ENCODE assay signal across 1 mouse cellular context in the genomic region with DNA sequence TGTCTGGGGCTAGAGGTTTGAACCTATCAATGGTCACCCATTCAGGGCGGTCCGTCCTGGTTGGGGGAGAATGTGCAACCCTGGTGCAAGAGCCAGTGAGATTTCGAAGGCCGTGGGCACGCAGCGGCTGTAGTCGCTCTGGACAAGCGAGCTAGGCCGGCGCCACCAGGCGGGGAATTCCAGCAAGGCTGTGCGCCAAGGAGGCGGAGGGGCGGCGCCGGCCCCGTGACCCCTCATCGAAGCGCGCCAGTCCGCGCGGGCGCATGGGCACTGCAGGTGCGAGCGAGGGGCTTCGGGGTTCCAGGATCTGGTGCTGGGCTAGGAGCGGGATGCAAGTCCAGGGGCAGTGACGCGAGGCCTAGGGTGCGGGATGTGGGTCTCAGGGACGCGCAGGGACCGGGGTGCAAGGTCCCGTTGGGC.
TF ChIP-seq lines count a peak whose summit lies in the region.

No protein-coding gene starts in this region.

TF ChIP-seq in CH12.LX, 34 proteins besides CTCF, POLR2A, EP300 and RAD21 (continued from another document):
- peak; percentile 79 for TF ChIP-seq NRF1 (IDR thresholded peaks at IDR 0.05; ENCODE audit: low read depth, low read length)
- TF ChIP-seq USF1 (IDR thresholded peaks at IDR 0.05; ENCODE audit: low read depth, low read length), result peak; percentile 63
- peak; percentile 15; the same call in 1 of the 2 replicates for TF ChIP-seq HCFC1 (IDR thresholded peaks at IDR 0.05; ENCODE audit: low read depth, low read length)
- TF ChIP-seq JUND (conservative IDR thresholded peaks at IDR 0.05; ENCODE audit: low read depth, low read length), result no peak
- TF ChIP-seq CHD1 (IDR thresholded peaks at IDR 0.05; ENCODE audit: low read depth, low read length), result no peak; the same call in 1 of the 2 replicates
- no peak for TF ChIP-seq ZC3H11A (IDR thresholded peaks at IDR 0.05; ENCODE audit: low read depth, low read length)
- peak; percentile 4; the same call in 1 of the 2 replicates for TF ChIP-seq IRF4 (IDR thresholded peaks at IDR 0.05; ENCODE audit: low read depth, low read length)
- TF ChIP-seq UBTF (IDR thresholded peaks at IDR 0.05; ENCODE audit: low read depth, low read length), result no peak
- peak; percentile 24; the same call in 1 of the 2 replicates for TF ChIP-seq BHLHE40 (IDR thresholded peaks at IDR 0.05; ENCODE audit: low read depth, low read length)
- TF ChIP-seq TCF12 (IDR thresholded peaks at IDR 0.05; ENCODE audit: low read depth, low read length), result peak; percentile 22; the same call in 1 of the 2 replicates
- peak; percentile 67; the same call in 1 of the 2 replicates for TF ChIP-seq NELFE (IDR thresholded peaks at IDR 0.05; ENCODE audit: low read depth, low read length)
- peak; percentile 6; the same call in 1 of the 2 replicates for TF ChIP-seq MYC (IDR thresholded peaks at IDR 0.05; ENCODE audit: low read depth, low read length)
- TF ChIP-seq MAX (IDR thresholded peaks at IDR 0.05; ENCODE audit: low read length), result peak; percentile 89
